Mouse (Mus musculus): ENCODE measurements around the gene Tmtc1. TPM values are rescaled to one million over a fixed set of nuclear protein-coding genes. Genes with fewer than 3 reads are reported as not detected.

The Tmtc1 gene
- polyA plus RNA-seq (2014; fragmentation: Nextera tagmentation; extraction: Ambion mirVana): 2.3 and 2.8 TPM in 2 replicates

- Histone ChIP-seq H3K36me3 (ENCODE audit: control insufficient read depth, insufficient read depth, low read length) (no peaks in the 10 kb centered on the region), H3K9me3 (ENCODE audit: control insufficient read depth, low read length) (0 out of 2 replicates have a peak, but pooled peaks cover 4% of the 10 kb centered on the region), H3K4me1 (replicated peaks; ENCODE audit: control insufficient read depth, insufficient read depth, low read length) (no peaks in the 10 kb centered on the region; the same call in 1 of the 2 replicates), H3K4me3 (ENCODE audit: low read depth, low read length) (peak within 1 kb of the TSS; percentile 65), H3K27me3 (replicated peaks; ENCODE audit: control insufficient read depth, insufficient read depth, low read length) (peaks cover 7% of the 10 kb centered on the region; the same call in 1 of the 2 replicates), H3K4me2 (ENCODE audit: low read length) (peak within 1 kb of the TSS; percentile 83), H3K27ac (ENCODE audit: low read depth) (no peak within 1 kb of the TSS), H3K9ac (ENCODE audit: low read length) (peak within 1 kb of the TSS; percentile 60)
- under 1% methylated on average over 98 of the region's 99 CpGs for WGBS
- DNase-seq (ENCODE audit: low spot score) (peak; percentile 84), ATAC-seq (replicated peaks; ENCODE audit: low FRiP score, low TSS enrichment, low read depth) (peak; percentile 76)
Observed at GRCm38 (mm10) chr6:148443726-148444701, at the start of gene Tmtc1. Gene Tmtc1 (minus strand): TSS chr6:148444389.

GRCm38 (mm10) chr6:148491849-148492248 lies 47.7 kb upstream of the Tmtc1 start:
- ATAC-seq (replicated peaks; ENCODE audit: low FRiP score, low TSS enrichment, low read depth): no peak
- no peaks in the 10 kb centered on the region for H3K9me3 ChIP-seq (ENCODE audit: control insufficient read depth, low read length)
- no peak overlapping the region for H3K4me3 ChIP-seq (ENCODE audit: low read depth, low read length)
- H3K27ac ChIP-seq (ENCODE audit: low read depth): no peak overlapping the region
- no peaks in the 10 kb centered on the region for H3K36me3 ChIP-seq (ENCODE audit: control insufficient read depth, insufficient read depth, low read length)
- H3K27me3 ChIP-seq (replicated peaks; ENCODE audit: control insufficient read depth, insufficient read depth, low read length): no peaks in the 10 kb centered on the region
- H3K4me2 ChIP-seq (ENCODE audit: low read length): no peak overlapping the region
- H3K9ac ChIP-seq (ENCODE audit: low read length): no peak overlapping the region
- DNase-seq (ENCODE audit: low spot score): no peak
- H3K4me1 ChIP-seq (replicated peaks; ENCODE audit: control insufficient read depth, insufficient read depth, low read length): no peaks in the 10 kb centered on the region
- WGBS: 77% methylated on average over 5 of the region's 5 CpGs

- Histone ChIP-seq H3K4me1 (replicated peaks; ENCODE audit: control insufficient read depth, insufficient read depth, low read length) (no peaks in the 10 kb centered on the region), H3K4me2 (ENCODE audit: low read length) (no peak overlapping the region), H3K27me3 (replicated peaks; ENCODE audit: control insufficient read depth, insufficient read depth, low read length) (no peaks in the 10 kb centered on the region), H3K36me3 (ENCODE audit: control insufficient read depth, insufficient read depth, low read length) (no peaks in the 10 kb centered on the region), H3K9ac (ENCODE audit: low read length) (no peak overlapping the region), H3K4me3 (ENCODE audit: low read depth, low read length) (no peak overlapping the region), H3K9me3 (ENCODE audit: control insufficient read depth, low read length) (no peaks in the 10 kb centered on the region), H3K27ac (ENCODE audit: low read depth) (no peak overlapping the region)
- DNase-seq (ENCODE audit: low spot score): no peak
- 73% methylated on average over 3 of the region's 3 CpGs for WGBS
- no peak for ATAC-seq (replicated peaks; ENCODE audit: low FRiP score, low TSS enrichment, low read depth)
Observed at GRCm38 (mm10) chr6:148486756-148487155, 42.6 kb upstream of the Tmtc1 start.

- no peak overlapping the region for H3K9ac ChIP-seq (ENCODE audit: low read length)
- H3K27me3 ChIP-seq (replicated peaks; ENCODE audit: control insufficient read depth, insufficient read depth, low read length): no peaks in the 10 kb centered on the region
- no peak overlapping the region for H3K27ac ChIP-seq (ENCODE audit: low read depth)
- no peaks in the 10 kb centered on the region for H3K36me3 ChIP-seq (ENCODE audit: control insufficient read depth, insufficient read depth, low read length)
- H3K4me1 ChIP-seq (replicated peaks; ENCODE audit: control insufficient read depth, insufficient read depth, low read length): peaks cover 3% of the 10 kb centered on the region; the same call in 1 of the 2 replicates
- H3K4me3 ChIP-seq (ENCODE audit: low read depth, low read length): no peak overlapping the region
- DNase-seq (ENCODE audit: low spot score): no peak
- no peak overlapping the region for H3K4me2 ChIP-seq (ENCODE audit: low read length)
- no peaks in the 10 kb centered on the region for H3K9me3 ChIP-seq (ENCODE audit: control insufficient read depth, low read length)
- no peak for ATAC-seq (replicated peaks; ENCODE audit: low FRiP score, low TSS enrichment, low read depth)
Observed at GRCm38 (mm10) chr6:148481894-148482293, 37.7 kb upstream of the Tmtc1 start.

- no peak overlapping the region for H3K27ac ChIP-seq (ENCODE audit: low read depth)
- no peaks in the 10 kb centered on the region for H3K27me3 ChIP-seq (replicated peaks; ENCODE audit: control insufficient read depth, insufficient read depth, low read length)
- no peak for DNase-seq (ENCODE audit: low spot score)
- no peaks in the 10 kb centered on the region for H3K9me3 ChIP-seq (ENCODE audit: control insufficient read depth, low read length)
- no peaks in the 10 kb centered on the region for H3K36me3 ChIP-seq (ENCODE audit: control insufficient read depth, insufficient read depth, low read length)
- no peak overlapping the region for H3K4me3 ChIP-seq (ENCODE audit: low read depth, low read length)
- 61% methylated on average over 2 of the region's 2 CpGs for WGBS
- peaks cover 3% of the 10 kb centered on the region; the same call in 1 of the 2 replicates for H3K4me1 ChIP-seq (replicated peaks; ENCODE audit: control insufficient read depth, insufficient read depth, low read length)
- H3K4me2 ChIP-seq (ENCODE audit: low read length): no peak overlapping the region
- no peak overlapping the region for H3K9ac ChIP-seq (ENCODE audit: low read length)
- ATAC-seq (replicated peaks; ENCODE audit: low FRiP score, low TSS enrichment, low read depth): no peak
Observed at GRCm38 (mm10) chr6:148479671-148480237, 35.6 kb upstream of the Tmtc1 start.

- no peak for ATAC-seq (replicated peaks; ENCODE audit: low FRiP score, low TSS enrichment, low read depth)
- WGBS: 72% methylated on average over 6 of the region's 6 CpGs
- Histone ChIP-seq H3K27me3 (replicated peaks; ENCODE audit: control insufficient read depth, insufficient read depth, low read length) (no peaks in the 10 kb centered on the region), H3K4me2 (ENCODE audit: low read length) (no peak overlapping the region), H3K4me3 (ENCODE audit: low read depth, low read length) (no peak overlapping the region), H3K36me3 (ENCODE audit: control insufficient read depth, insufficient read depth, low read length) (no peaks in the 10 kb centered on the region), H3K9me3 (ENCODE audit: control insufficient read depth, low read length) (no peaks in the 10 kb centered on the region), H3K4me1 (replicated peaks; ENCODE audit: control insufficient read depth, insufficient read depth, low read length) (peaks cover 3% of the 10 kb centered on the region; the same call in 1 of the 2 replicates), H3K27ac (ENCODE audit: low read depth) (no peak overlapping the region), H3K9ac (ENCODE audit: low read length) (no peak overlapping the region)
- DNase-seq (ENCODE audit: low spot score): no peak
Observed at GRCm38 (mm10) chr6:148478350-148478749, 34.2 kb upstream of the Tmtc1 start.

GRCm38 (mm10) chr6:148472289-148472688 lies 28.1 kb upstream of the Tmtc1 start:
- ATAC-seq (replicated peaks; ENCODE audit: low FRiP score, low TSS enrichment, low read depth) (no peak), DNase-seq (ENCODE audit: low spot score) (no peak)
- H3K9ac ChIP-seq (ENCODE audit: low read length): no peak overlapping the region
- no peaks in the 10 kb centered on the region for H3K36me3 ChIP-seq (ENCODE audit: control insufficient read depth, insufficient read depth, low read length)
- H3K4me2 ChIP-seq (ENCODE audit: low read length): no peak overlapping the region
- WGBS: 95% methylated on average over 3 of the region's 3 CpGs
- no peaks in the 10 kb centered on the region; the same call in 1 of the 2 replicates for H3K4me1 ChIP-seq (replicated peaks; ENCODE audit: control insufficient read depth, insufficient read depth, low read length)
- no peaks in the 10 kb centered on the region for H3K27me3 ChIP-seq (replicated peaks; ENCODE audit: control insufficient read depth, insufficient read depth, low read length)
- no peak overlapping the region for H3K4me3 ChIP-seq (ENCODE audit: low read depth, low read length)
- H3K27ac ChIP-seq (ENCODE audit: low read depth): no peak overlapping the region
- H3K9me3 ChIP-seq (ENCODE audit: control insufficient read depth, low read length): no peaks in the 10 kb centered on the region

- Histone ChIP-seq H3K9ac (ENCODE audit: low read length) (no peak overlapping the region), H3K27ac (ENCODE audit: low read depth) (no peak overlapping the region), H3K9me3 (ENCODE audit: control insufficient read depth, low read length) (no peaks in the 10 kb centered on the region), H3K4me1 (replicated peaks; ENCODE audit: control insufficient read depth, insufficient read depth, low read length) (no peaks in the 10 kb centered on the region; the same call in 1 of the 2 replicates), H3K27me3 (replicated peaks; ENCODE audit: control insufficient read depth, insufficient read depth, low read length) (no peaks in the 10 kb centered on the region), H3K4me2 (ENCODE audit: low read length) (no peak overlapping the region), H3K4me3 (ENCODE audit: low read depth, low read length) (no peak overlapping the region), H3K36me3 (ENCODE audit: control insufficient read depth, insufficient read depth, low read length) (no peaks in the 10 kb centered on the region)
- ATAC-seq (replicated peaks; ENCODE audit: low FRiP score, low TSS enrichment, low read depth) (peak; percentile 74), DNase-seq (ENCODE audit: low spot score) (peak; percentile 56)
- WGBS: 26% methylated on average over 2 of the region's 2 CpGs
Observed at GRCm38 (mm10) chr6:148467924-148468389, 23.8 kb upstream of the Tmtc1 start.
